Mouse (Mus musculus) megakaryocyte, adult 5-6 weeks (primary cell): Measurements from ENCODE around the gene Spem1. TPM values are rescaled to one million over a fixed set of nuclear protein-coding genes. Genes with fewer than 3 reads are reported as not detected.
A peak's percentile ranks its signal among the peaks of the same experiment; 100 is the strongest.

Source experiments
- ATAC-seq: 2 replicates; pipeline ENCODE4 v1.8.0; 2016; ENCODE audit warnings: mild to moderate bottlenecking, inconsistent platforms; ENCODE audit not compliant: poor library complexity, severe bottlenecking
- total RNA-seq, 2 experiments: library from RNA; stranded (forward) in 1 of 2; stranded (reverse) in 1 of 2; fragments of 153-499, 151-499 nt in 1 of 2; fragments of 221-1000, 200-1000 nt in 1 of 2; gene quantifications; 2 replicates each; pipeline versions ENCODE4 v1.2.3 to v1.2.4; 2015 to 2017

Gene Spem1
- total RNA-seq, 2 experiments from 2014 or later, result not detected

DNA sequence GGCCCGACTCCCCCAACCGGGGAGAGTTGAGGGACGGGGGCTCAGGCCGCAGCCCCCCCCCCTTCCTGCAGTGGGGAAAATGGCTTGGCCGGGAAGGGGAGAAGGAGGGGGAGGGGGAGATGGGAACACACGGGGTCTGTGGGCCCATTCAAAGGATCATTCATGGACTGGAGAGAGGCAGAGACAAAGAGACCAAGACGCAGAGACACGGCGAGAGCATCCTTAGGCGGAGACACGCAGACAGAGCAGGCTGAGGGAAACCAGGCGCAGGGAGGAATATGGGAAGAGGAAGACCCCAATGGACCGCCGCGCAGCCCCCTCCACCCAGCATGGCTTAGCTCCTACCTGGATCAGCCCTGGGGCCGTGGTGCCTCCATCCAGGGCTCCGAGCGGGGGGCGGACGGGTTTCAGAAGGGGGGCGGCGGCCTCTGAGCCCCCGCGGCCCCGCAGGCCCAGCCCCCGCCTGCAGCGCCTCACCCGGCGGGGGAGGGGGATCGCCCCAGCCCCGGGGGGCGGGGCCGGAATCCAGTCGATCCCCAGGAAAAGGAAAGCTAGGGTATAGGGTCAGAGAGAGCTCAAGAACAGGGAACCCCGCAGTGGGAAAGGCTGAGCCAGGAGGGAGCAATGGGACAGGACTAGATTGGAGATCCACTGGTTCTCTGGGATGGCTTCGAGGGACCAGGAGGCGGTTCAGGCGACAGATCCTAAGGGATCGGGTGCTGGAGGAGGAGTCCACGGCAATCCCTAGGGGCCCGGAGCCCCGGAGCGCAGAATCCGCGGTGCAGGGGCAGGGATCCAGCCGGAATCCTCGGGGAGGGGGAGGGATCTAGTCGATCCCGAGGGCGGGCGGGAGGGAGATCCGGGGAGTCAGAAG lies 15.0 kb upstream of the Spem1 start:
- ATAC-seq, result no peak

DNA sequence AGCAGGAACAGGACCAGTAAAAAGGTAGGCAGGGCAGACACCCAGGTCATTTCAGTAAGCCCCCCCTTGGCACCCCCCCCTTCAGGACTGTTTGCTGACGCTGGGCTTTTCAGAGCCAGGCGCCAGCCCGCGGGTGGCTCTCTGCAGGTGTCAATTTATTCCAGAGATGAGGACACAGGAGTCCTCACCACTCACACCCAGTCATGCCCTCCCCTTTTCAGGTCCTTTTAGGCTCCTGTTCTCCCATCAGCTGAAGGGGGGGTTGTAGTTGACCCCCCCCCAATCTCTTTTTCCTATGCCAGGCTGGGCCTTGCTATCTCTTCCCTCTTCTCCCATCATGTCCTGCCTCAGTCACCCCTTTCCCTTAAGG lies 14.0 kb upstream of the Spem1 start:
- no peak for ATAC-seq

DNA sequence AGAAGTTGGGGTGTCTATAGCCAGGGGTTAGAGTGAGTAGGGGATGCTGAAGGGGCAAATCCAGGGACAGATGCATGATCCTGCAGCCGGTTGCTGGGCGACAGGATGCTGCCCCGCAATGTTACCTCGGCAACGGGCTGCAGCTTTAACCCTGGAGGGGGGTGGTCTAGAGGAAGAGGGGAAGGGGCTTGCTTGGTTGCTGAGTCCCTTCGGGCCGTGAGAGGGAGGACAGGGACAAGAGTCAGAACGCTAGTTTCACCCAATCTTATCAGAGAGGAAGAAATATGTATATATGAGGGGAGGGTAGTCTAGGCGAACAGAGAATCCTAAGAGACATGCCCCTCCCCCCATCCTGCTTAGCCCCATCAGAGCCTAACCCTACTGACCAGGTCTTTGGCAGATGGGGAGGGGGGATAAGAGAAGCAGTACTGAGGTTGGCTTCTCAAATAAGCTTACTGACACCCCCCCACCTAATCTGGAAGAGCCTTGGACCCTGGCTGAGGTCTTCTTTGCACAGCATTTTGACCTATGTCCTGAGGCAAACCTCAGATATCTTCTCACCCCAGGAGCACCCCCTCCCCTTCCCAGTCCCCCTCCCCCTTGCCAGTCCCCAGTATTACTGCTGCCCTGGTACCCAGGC lies 13.5 kb upstream of the Spem1 start:
- no peak for ATAC-seq

DNA sequence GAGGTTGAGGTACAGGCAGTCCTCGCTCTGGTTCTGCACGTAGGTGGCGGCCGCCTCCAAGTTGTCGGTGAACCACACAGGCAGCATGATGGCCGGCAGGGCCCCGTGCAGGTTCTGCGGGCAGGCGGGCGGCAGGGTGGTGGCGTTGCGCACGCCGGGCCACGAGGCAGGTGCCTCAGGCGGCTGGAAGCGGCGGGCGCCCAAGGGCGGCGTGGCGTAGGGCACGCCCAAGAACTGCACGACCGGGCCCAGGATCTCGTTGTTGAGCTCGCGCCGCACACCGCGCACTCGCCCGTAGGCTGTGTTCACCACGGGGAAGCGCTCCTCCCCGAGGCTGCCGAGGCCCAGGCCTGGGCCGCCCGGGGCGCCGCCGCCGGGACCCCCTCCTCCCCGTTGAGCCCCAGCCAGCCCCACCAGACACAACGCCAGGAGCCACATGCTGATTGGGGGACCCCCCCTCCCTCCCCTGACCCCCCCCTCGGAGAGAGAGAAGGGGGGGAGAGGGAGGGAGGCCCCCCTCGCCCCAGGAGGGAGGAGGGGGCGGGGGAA lies 12.1 kb upstream of the Spem1 start:
- ATAC-seq, result peak; percentile 39

DNA sequence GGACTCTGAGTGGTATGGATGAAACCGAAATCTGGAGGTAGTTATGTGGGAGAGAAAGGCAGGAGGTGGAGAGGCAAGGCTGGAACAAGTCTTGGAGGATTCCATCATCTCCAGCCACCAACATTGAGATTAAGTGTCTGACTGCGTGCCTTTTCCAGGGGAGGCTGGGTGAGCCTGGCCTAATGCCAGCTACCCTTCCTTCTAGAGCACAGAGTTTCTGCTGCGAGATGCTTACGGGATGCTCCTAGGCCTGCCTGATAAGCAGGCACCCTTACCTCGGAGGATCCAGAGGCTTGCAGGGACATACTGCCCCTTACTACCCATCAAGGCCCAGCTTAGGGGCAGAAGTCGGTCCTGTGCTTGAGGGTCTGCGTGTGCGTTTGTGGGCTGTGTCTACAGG lies 11.6 kb upstream of the Spem1 start:
- no peak for ATAC-seq

DNA sequence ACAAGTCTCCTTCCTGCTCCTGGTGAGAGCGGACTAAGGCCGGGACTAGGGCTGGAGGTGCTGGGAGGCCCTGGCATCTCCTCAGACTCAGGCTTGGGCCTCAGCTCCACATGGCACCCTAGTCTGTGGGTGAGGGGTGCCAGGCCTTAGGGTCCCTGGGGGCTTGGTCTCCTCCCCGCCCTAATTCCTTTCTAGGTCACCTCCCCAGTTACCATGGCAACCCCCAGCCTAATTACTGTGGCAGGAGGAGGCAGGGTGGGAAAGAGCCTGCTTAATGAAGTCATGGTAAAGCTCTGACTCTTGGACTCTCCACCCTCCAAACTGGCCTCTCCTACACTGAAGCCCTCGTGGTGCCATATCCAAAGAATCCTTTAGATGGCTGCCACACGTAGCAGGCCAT lies 6.9 kb upstream of the Spem1 start:
- no peak for ATAC-seq

DNA sequence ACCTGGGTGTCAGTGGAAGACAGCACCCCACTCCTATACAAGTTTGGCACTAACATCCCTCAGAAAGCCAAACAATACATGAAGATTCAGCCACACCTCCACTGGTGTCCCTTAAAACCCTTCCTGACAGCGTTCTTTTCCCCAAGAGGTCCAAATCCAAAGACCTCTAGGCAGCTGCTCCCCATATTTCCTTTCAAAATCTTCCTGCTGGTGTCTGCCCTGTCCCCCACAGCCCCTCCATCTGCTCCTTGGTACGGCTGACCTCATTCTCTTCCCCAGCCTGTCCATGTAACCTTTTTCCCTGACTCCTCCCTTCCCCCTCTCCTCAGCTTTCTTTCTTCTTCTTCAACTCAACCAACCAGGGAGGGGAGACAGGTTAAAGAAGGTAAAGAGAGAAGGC lies 1.5 kb upstream of the Spem1 start:
- ATAC-seq, result no peak

DNA sequence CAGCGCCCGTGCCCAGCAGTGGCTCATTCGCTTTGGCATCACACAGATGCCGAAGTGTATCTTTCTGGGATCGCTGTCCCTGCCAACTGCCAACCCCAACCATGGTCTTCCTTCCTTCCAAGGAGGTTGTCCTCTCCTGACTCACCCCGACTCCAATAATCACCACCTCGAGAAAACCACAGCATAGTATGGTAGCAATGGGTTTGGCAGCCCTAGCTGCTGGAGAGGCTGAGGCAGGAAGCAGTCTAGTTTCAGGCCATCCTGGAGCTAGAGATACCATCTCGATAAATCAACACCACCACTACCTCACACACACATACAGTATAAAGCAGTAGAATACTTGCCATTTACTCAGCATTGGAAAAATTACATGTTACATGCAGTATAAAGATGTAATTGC lies 3.1 kb downstream of the Spem1 start:
- no peak for ATAC-seq

DNA sequence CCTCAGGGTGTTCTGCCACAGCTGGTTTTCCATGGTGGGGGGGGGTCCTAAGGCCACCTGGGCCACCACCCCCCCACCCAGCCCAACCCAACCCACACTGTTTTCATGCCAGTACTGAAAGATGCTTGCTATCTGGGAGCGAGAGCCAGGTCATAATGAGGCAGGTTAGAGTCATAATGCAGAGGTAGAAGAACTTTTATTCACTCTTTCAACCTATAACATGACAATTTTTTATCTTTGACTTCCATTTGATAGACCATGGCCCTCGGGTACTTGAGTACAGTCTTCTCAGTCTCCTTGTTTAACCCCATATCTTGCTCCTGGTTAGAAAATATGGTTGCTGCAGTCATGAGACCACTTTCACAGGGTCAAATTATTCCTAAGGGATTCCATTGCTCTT lies 3.6 kb downstream of the Spem1 start, which contains the start of gene Spem2:
Gene Spem2 (minus strand): TSS at position 101 of the 400 bp plus-strand sequence.
- no peak for ATAC-seq

DNA sequence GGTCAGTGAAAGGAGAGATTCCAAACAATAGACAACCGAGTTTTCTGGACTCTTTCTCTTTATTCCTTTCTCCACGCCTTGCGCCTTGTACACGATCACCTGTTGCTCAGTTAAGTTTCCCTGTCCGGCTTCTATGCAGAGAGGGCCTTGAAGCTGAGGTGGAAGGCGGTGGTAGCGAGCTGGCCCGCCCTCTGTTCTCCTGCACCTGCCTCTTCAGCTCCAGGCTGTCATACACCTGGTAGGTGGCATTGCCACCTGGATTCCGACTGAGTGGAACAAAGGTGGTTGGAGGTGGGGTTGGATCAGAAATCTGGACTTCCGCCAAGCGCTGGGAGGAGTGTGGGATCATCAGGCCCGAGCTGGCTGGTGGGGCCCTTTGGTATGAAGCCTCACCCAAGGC lies 5.5 kb downstream of the Spem1 start:
- no peak for ATAC-seq

DNA sequence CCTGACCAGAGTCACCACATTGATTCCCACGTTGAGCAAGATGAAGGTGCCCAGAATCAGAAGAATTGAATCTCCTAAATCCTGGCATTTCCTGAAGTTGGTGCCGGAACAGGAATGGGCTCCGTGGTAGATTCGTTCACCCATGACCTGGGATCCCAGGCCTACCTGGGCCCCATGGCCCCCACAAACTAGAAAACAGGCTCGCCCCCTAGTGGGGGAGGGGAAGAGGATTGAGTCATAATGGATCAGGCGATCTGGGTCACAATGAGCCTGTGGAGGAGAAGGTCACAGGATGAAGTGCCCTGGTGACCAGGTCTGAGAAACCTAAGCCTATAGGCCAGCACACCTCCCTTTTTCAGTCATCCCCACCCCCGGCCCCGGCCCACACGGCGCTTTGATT lies 6.8 kb downstream of the Spem1 start, which contains the start of gene Gm39566:
Gene Gm39566 (minus strand): TSS at position 144 of the 400 bp plus-strand sequence.
- ATAC-seq, result no peak

DNA sequence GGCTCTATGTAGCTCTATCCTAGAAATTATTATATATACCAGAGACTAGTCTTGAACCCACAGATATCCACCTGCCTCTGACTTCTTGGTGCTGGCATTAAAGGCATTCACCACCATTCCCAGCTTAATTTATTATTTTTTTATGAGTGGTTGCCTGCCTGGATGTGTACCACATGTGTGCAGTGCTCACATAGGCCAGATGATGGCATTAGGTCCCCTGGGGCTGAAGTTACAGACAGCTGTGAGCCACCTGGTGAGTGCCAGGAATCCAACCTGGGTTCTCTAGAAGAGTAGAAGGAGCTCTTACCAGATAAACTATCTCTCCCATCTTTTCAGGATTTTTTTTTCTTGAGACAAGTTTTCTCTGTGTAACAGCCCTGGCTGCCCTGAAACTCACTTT lies 11.7 kb downstream of the Spem1 start:
- no peak for ATAC-seq

DNA sequence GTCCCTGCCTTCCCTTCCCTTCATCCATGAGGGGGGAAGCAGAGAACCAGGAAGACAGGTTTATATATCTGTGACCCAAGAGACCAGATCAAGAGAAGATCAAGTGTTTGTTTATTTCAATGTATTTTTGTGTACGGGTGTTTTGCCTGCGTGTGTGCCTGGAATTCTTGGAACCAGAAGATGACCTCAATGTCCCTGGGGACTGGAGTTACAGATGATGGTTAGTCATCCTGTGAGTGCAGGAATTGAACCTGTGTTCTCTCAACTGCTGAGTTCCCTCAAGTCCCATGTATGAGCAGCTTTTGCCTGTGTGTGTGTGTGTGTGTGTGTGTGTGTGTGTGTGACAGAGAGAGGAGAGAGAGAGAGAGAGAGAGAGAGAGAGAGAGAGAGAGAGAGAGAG lies 14.3 kb downstream of the Spem1 start:
- ATAC-seq, result no peak

DNA sequence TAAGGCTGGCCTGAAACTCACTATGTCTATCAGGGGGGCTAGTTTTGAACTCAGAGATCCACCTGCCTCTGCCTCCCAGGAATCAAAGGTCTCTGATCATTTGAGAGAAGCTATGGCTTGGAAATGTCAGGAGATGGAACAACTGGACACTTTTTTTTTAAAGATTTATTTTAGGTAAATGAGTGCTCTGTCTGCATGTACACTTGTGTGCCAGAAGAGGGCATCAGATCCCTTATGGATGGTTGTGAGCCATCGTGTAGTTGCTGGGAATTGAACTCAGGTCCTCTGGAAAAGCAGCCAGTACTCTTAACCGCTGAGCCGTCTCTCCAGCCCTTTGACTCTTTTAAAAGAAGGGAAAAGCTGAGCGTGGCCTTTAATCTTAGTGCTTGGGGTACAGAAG lies 15.6 kb downstream of the Spem1 start:
- no peak for ATAC-seq

DNA sequence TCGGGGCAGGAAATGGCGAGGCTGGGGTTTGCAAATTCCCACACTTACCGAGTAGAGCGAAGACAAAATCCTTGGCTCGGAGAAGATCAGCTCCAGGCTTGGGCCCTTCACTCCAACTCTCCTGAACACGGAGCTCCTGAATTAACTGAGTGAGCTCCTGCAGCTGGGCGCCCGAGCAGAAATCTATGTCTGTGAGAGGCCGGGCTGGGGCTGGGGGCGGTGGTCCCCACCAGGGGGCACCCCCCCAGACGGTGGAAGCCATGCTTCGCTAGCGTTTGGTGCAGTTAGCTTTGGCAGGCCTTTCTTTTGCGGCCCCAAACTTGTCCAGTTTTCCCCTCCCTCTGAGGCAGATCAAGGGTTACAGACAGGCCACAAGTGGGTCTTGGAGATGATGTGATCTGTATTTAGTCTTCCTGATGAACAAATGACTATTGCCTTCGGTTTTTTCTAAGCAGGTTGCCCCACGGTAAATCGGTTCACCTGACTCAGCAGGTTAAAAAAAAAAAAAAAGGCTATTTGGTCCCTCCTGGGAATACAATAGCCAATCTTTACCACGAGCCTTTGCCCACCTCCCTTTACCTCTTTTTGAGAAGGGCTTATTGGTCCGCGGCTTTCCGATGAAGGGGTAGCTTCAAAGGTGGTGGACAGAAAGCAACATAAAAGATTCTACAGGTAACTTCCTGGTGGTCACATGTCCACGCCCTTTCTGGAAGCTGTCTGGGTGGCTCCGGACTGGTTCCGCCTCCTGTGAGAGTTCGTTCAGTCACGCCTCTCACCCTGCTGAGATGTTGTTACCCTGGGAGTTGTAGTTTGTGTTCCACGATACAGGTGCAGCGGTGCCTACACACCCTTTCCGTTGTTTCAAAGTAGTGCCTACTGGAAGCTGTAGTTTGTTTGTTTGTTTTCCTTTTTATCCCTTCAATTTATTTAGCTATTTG lies 16.7 kb downstream of the Spem1 start, which contains the start of gene Tmem102:
Gene Tmem102 (minus strand): TSS at position 653 of the 938 bp plus-strand sequence.
- ATAC-seq, result no peak

DNA sequence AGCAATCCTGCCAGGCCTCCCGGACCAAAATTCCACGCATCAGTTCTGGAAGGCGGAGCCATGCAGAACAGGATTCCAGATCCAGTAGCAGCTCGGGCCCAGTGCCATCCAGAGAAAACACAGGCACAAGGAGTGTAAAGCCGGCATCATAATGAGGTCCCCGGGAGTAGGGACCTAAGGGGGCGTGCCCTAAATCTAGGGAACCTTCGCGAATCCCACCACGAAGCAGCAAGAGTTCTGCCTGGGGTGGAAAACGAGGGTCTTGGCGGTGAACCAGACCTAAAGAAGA lies 17.4 kb downstream of the Spem1 start:
- no peak for ATAC-seq

DNA sequence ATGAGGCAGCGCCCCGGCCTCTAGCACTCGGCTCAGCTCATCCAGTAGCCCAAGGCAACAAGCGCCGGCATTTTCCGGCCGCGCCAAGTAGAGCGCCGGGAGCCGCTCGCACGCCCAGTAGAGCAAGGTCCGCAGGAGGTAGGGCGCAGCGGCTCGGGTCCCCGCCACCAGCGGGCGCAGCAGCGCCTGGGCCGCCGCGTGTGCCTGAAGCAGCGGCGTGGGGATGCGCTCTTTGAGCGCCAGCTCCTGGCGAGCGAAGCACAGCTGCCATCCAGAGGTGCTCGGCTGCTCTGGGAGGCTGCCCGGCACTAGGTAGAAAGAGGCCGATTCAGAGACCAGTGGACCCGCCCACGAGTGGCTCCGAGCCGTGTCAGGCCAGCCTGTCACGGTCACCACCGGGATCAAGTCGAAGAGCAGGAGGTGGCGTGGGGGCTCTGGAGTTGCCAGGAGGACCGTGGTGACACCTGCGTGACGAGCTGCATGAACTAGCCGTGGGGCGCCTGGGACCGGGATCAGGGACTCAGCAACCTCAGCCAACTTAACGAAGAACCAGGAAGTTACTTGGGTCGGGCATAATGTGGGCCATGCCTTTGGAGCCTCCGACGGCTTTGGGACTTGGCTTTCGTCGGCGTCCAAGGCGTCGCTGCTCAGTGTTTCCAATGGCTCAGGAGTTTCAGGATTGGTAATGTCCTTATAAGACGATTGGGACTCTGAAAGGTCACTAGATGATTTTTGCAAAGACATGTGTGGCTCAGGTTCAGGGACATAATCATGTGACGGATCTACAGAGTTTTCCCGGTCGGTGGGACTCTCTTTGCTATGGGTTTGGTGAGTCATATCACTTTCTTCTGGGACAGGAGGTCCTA lies 18.0 kb downstream of the Spem1 start:
- ATAC-seq, result peak; percentile 83

DNA sequence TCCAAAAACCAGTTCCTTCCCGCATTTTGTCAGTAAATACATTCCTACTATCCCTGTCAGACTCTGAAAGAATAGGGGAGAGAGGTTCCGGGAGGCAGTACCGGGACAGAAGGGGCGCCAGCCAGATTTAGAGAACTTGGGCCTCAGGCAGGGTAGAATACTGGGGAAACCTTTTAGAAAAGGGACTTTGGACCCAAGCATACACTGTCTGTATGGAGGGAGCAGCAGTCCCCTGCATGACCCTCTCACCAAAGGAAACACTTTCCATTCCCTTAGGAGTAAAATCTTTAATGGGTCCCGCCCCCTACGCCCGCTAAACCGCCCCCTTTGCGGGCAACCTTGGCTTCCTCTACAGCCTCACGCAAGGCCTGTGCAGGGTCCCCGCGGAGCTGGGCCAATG lies 18.7 kb downstream of the Spem1 start:
- ATAC-seq, result peak; percentile 7; the same call in 1 of the 2 replicates

DNA sequence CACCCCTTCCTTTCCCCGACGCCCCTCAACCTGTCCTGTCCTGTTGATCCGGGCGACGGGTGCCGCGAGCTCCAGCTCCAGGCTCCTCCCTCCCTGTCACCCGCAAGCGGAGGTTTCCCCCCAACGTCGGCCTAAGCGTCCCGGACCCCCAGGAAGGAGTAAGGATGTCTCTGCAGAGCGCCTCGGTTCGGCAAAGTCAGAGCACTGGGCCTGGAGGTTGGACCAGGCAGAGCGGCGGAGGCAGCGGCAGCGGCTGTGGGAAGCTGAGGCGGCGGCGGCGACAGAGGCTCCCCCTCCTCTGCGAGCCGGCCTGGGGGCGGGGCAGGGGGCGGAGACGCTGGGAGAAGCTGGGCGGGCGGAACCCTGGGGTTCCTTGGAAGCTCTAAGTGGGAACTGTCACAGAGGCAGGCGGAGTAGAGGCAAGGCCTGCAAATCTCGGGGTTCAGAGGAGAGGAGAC lies 19.3 kb downstream of the Spem1 start:
- peak; percentile 51 for ATAC-seq

DNA sequence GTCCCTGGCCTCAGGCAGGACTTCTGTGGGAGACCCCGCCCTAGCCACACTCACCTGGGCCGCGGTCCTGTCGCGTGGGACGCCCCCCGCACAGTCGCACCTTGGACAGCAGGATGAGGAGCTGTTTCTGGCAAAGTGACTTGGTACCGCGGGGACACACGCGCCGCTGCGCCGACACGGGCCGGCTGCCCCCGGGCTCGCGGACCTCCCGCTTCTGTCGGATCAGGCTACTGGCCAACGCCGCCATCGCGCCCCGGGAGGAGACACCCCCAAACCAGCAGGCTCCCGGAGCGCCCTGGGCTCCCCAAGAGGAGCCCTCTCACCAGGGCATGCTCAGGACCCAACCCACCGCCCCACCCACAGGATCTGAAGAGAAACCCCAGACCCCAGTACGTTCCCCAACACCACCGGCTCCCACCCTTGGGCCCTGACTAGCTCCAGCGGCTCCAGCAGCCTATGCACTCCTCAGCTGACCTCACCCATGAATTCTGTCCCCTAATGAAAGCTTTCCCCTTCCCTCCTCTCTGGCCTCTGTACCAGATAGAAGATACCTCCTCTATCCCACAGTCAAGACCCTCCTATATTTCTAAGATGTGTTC lies 20.5 kb downstream of the Spem1 start, which contains the start of gene Fgf11:
Gene Fgf11 (minus strand): TSS at position 479 of the 599 bp plus-strand sequence.
- no peak for ATAC-seq
